Mouse (Mus musculus) left cerebral cortex, postnatal 25 days (tissue): ENCODE data around the gene Stk16. TPM values are rescaled to one million over a fixed set of nuclear protein-coding genes. Genes with fewer than 3 reads are reported as not detected.
A peak's percentile ranks its signal among the peaks of the same experiment; 100 is the strongest.

Source experiments
- DNase-seq, 2 experiments: peaks; one replicate each; pipeline ENCODE4 v3.0.0; 2022; ENCODE audit warnings: low spot score in 2 of 2, mixed read lengths in 1 of 2
- intact Hi-C: fragments of 180-260 bp; cut with DNase I; formaldehyde crosslinking; loops from one replicate; pipeline ENCODE4 v1.15.1; 2025
- microRNA-seq, 2 experiments: library from miRNA; unstranded; fragments of <30 nt; microRNA quantifications; one replicate each; pipeline ENCODE4 v1.2.0; 2022
- total RNA-seq, 2 experiments: library from RNA; stranded (reverse); gene quantifications; 2 replicates each; pipeline ENCODE4 v1.2.3; 2021

Stk16 gene
- total RNA-seq, 2 experiments from 2014 or later = 92.2 to 94.4 TPM

DNA sequence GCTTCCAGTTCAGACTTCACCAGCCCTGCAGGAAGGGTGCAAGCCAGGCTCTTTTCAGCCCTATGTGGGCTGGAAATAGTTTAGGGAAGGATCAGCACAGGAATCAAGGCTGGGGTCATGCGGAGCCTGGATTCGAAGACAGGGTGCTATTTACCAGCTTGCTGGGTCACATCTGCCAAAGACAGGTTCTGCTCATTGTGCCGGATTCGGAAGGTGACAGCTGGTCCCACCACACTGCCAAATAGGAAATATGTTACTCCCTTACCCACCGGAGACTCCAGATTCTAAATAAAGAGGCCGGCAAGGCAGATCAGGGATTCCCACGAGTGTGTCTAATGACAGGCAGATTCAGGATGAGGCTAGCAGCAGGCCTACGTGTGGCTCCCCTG is 44.0 kb downstream of the Stk16 start:
- no peak for DNase-seq
- intact Hi-C loops = no loop called here

DNA sequence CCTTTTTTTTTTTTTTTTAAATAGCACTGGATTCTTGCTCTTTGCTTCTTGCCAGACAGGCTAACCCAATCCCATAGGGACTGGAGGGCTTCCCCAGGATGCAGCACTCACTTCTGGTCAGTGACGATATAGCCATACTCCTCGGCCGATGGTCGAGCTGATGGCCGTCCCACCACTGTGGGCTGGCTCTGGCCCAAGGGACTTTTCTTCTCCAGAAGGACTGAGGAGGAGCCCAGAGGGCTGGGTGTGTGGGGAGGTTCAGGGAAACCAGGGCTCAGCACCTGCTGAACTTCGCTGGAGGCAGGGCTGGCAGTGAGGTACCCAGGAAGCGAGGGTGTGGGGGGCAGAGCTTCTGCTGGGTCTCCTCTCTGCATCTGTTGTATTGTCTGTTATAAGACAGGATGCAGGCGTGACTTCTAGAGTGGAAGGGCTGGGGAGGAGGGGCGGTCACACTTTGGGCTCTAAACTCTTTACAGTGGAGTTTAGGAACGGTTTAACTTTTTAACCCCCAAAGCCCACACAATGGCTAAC is 44.9 kb downstream of the Stk16 start:
- intact Hi-C loops = no loop called here
- DNase-seq = no peak

DNA sequence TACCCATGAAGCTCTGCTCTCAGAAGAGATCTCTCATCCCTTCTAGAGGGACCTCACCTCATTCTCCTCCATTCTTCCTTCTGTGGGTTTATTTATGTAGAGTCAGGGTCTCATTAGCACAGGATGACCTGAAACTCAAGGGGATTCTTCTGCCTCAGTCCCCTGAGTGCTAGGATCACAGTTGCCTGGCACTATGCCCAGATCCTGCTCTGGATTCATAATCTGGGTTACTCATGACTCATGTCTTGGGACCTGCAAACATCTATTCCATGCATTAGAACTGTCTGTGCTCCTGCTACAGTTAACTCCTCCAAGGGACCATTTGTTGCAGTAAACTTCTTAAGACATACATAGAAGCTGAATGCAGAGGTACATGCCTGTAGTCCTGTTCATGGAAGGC is 50.6 kb downstream of the Stk16 start:
- DNase-seq = no peak
- intact Hi-C loops = no loop called here

DNA sequence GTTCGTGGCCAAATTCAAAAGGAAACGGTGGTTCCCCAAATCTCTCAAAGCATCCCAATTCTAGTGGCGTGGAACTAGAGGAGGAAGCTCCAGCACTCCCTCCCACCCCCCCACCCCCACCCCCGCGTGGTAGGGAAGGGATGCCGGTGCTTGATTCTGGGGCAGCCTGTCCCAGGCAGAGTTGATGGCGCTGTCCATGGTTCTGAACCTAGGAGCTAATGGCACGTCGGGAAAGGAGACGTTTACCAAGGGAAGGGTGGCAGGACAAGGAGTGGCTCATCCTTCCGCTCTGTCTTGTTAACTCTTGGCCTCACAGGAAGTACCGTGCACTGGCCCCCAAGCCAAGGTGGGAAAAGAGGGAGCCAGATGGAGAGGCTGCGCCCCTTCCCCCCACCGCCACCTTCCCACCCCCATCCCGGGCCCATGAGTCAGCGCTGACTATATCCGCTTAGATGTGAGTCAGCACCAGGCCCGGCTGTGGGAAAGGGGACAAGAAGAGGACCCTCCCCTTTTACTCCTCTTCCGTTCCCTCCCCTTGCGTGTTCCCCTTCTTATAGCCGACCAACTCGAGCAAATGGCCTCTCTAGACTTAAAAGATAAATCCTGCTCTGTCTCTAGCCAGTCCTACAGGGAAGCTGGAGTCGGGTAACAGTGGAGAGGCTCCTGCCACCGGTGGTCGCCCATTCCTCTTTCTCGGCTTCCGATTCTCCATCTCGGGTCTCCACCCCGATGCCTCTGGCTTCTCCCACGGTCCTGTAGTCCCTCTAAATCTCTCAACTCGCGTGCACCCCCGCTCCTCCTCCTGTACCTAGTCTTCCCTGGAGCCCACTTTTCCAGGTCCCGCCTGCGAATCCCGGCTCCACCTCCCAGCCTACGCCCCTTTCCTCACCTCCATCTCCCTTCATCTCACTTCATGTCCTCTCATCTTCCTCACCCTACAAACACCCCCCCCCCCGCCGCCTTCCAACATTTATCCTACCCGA is 52.6 kb downstream of the Stk16 start:
- peak; percentile 62 to 84 for DNase-seq
- intact Hi-C loops = loop anchor here (2.0 kb wide), 1 partner anchor 28 kb away; no protein-coding TSS in a partner anchor

DNA sequence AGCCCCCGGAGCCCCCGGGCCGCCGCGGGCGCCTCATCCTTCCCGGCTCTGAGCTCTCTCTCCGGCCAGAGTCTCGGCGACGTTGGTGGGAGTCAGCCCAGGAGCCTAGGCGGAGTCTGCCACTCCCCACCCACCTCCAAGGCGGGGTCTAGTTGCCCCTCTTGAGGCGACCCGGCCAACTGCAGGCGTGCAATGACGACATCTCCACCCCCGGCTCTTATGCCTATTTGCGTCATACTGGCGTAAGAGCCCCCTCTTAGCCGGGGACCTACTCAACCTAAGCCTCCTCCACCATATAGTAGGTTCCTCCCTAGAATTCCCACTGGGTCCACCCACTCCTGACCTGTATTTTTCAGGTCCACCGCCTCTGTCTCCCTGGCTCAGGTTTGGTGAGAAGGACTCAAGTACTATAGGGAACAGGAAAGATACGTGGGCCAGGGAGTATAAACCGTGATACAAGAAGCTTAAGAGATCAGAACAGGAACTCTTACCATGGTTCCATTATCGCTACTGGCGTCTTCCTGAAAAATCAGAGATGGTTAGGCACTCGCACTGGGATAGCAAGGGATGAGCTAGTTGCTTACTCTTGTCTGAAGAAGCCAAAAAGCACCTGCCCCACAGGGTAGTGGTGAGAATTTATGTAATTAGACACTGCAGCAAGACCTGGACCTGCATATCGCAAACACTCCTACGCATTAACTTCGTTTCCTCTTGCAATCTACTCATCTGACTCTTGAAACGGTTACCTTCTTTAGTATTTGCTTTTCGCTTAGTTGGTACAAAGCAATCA is 53.6 kb downstream of the Stk16 start, which contains the start of gene Ptprn:
TSS of gene Ptprn (minus strand) at position 412 of the 790 bp plus-strand sequence.
- peak; percentile 76 to 95 for DNase-seq
- intact Hi-C loops = no loop called here

Small RNAs within 50 kb of the gene (microRNA-seq; reads per million reads assigned to microRNA genes)
- 0 reads per million in 2 experiments for gene Gm27943

Other genes starting within 250 kb of the Stk16 start
- 1 to 10 TPM; 2.7 to 3.0 TPM for gene Nhej1, start 85.6 kb upstream of the Stk16 start, total RNA-seq
- 1 to 10 TPM; 1.3 to 1.9 TPM for gene Slc23a3, start 76.9 kb upstream of the Stk16 start, total RNA-seq
- gene Cnppd1, start 68.1 kb upstream of the Stk16 start, total RNA-seq = 10 to 100 TPM; 32.6 to 34.0 TPM
- 100 to 1,000 TPM; 190 to 200 TPM for gene Retreg2, start 68.1 kb upstream of the Stk16 start, total RNA-seq
- gene Zfand2b, start 42.2 kb upstream of the Stk16 start, total RNA-seq = 10 to 100 TPM; 23.6 to 24.1 TPM
- 10 to 100 TPM; 22.5 to 24.8 TPM for gene Abcb6, start 30.4 kb upstream of the Stk16 start, total RNA-seq
- gene Ankzf1, start 18.7 kb upstream of the Stk16 start, total RNA-seq = 10 to 100 TPM; 21.9 to 27.8 TPM
- gene Atg9a, start 18.6 kb upstream of the Stk16 start, total RNA-seq = 100 to 1,000 TPM; 134 to 137 TPM
- gene Glb1l, start within 50 bp of the Stk16 start, total RNA-seq = 10 to 100 TPM; 14.3 to 15.4 TPM
- gene Tuba4a, start 9.0 kb downstream of the Stk16 start, total RNA-seq = 100 to 1,000 TPM; 682 to 699 TPM
- not detected for gene A630095N17Rik, start 21.3 kb downstream of the Stk16 start, total RNA-seq
- 10 to 100 TPM; 86.2 to 91.0 TPM for gene Dnajb2, start 25.6 kb downstream of the Stk16 start, total RNA-seq
- gene Ptprn, start 53.7 kb downstream of the Stk16 start, total RNA-seq = 100 to 1,000 TPM; 491 to 494 TPM
- gene Resp18, start 67.6 kb downstream of the Stk16 start, total RNA-seq = 100 to 1,000 TPM; 115 to 126 TPM
- 10 to 100 TPM; 48.9 to 52.5 TPM for gene Dnpep, start 107.2 kb downstream of the Stk16 start, total RNA-seq
- gene Des, start 149.5 kb downstream of the Stk16 start, total RNA-seq = 1 to 10 TPM in 1 of 2 experiments, under 1 TPM in 1; 0.99 to 1.1 TPM
- 100 to 1,000 TPM; 192 to 208 TPM for gene Speg, start 164.5 kb downstream of the Stk16 start, total RNA-seq
- gene Gmppa, start 225.1 kb downstream of the Stk16 start, total RNA-seq = 10 to 100 TPM; 58.8 to 61.0 TPM
- gene Asic4, start 239.6 kb downstream of the Stk16 start, total RNA-seq = 10 to 100 TPM; 10.4 to 20.6 TPM